Mouse (Mus musculus) C3H10T1/2 (cell line): ENCODE results near the gene Trpm6. TPM values are rescaled to one million over a fixed set of nuclear protein-coding genes. Genes with fewer than 3 reads are reported as not detected.

Experiments used
- polyA plus RNA-seq, 2 experiments: library from polyadenylated mRNA; unstranded; fragments of >200 nt; fragmentation: generic; extraction: Trizol; gene quantifications; one replicate each; pipeline ENCODE4 v1.2.1; 2012; ENCODE audit warnings: missing spikeins in 2 of 2

Trpm6 gene
- under 1 TPM; 0.01 to 0.18 TPM for polyA plus RNA-seq

DNA sequence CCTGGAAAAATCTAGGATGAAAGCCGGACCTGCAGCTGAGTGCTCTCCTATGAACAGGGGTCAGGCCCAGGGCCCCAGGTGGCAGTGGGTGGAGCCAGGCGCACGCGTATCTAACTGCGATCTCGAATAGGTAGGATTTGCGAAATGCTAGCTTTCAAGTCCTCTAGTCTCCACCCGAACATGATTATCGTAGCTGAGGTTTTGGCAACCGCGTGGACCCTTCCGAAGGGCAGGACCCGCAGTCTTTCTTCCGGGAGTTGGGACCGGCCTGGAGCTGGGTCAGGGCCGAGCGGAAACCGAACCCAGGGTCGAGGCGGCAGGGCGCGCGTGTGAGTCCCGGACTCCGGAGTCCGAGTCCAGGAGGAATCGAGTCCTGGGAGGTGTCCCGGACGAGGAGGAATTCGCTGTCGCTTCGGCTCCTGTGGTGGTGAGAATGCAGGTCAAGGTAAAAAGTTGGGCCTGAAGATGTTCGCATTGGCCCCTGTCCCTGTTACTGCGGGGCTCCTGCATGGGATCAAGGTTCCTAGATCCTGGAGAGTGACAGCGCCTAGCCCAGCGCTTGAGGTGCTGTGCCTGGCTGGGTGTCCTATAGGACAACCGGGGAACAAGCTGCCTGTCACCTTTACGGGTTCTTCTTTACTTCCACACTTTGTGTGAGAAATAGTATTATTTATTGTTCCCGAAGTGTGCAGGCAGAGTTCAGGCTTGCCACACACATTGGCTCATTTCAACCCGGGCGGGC is at the start of gene Trpm6:
Gene Trpm6 (plus strand): TSS at position 386 of the 742 bp plus-strand sequence.

DNA sequence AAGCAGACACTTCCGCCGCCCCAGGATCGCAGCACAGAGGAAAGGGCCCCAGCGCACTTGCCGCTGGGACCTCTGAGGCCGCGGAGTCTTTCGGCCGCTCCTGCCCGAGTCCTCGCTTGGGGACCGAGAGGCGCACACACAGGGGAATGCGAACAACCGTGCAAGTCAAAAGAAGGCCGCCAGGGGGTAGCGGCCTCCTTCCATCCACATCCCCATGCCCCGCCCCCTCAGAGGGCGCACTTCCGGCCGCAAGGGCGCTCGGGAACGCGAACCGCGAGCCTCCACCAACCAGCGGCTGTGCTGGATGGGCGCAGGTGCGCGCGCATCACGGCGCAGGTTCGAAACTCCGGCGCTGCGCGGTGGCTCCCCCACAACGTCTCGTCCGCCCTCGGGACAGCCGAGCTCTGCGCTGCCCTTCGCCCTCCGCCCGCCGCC is 36.9 kb upstream of the Trpm6 start, which contains the start of gene D030056L22Rik:
Gene D030056L22Rik (plus strand): TSS at position 328 of the 435 bp plus-strand sequence.

Other genes starting within 250 kb of the Trpm6 start
- gene Ostf1, start 118.2 kb upstream of the Trpm6 start, polyA plus RNA-seq = 10 to 100 TPM; 43.3 to 94.6 TPM
- 1 to 10 TPM in 1 of 2 experiments, under 1 TPM in 1; 0.36 to 4.5 TPM for gene Nmrk1, start 118.0 kb upstream of the Trpm6 start, polyA plus RNA-seq
- 1 to 10 TPM in 1 of 2 experiments, under 1 TPM in 1; 0.85 to 2.8 TPM for gene Carnmt1, start 79.2 kb upstream of the Trpm6 start, polyA plus RNA-seq
- gene D030056L22Rik, start 36.8 kb upstream of the Trpm6 start, polyA plus RNA-seq = 1 to 10 TPM; 2.7 to 9.2 TPM